Mouse (Mus musculus): ENCODE data around the gene Smtnl2. TPM values are rescaled to one million over a fixed set of nuclear protein-coding genes. Genes with fewer than 3 reads are reported as not detected.

Smtnl2 gene
- total and polyA plus RNA-seq, 3 experiments, result 2.4 to 5.6 (median 2.5) TPM

GRCm38 (mm10) chr11:72401068-72401467 is 10.4 kb downstream of the Smtnl2 start:
- DNase-seq, result no peak

- DNase-seq, result no peak
These were observed 13.5 kb downstream of the Smtnl2 start for GRCm38 (mm10) chr11:72397811-72398525.

- peak; percentile 57 for DNase-seq
These were observed 14.4 kb downstream of the Smtnl2 start for GRCm38 (mm10) chr11:72397072-72397471.

GRCm38 (mm10) chr11:72396621-72397020 is 14.9 kb downstream of the Smtnl2 start:
- DNase-seq, result peak; percentile 42

- no peak for DNase-seq
These were observed 15.9 kb downstream of the Smtnl2 start for GRCm38 (mm10) chr11:72395652-72396051.

GRCm38 (mm10) chr11:72394694-72395093 is 16.8 kb downstream of the Smtnl2 start:
- DNase-seq, result no peak

- peak; percentile 78 for DNase-seq
These were observed 17.8 kb downstream of the Smtnl2 start for GRCm38 (mm10) chr11:72393669-72394068.

- DNase-seq, result no peak
These were observed 18.3 kb downstream of the Smtnl2 start for GRCm38 (mm10) chr11:72393243-72393642.

GRCm38 (mm10) chr11:72391181-72391580 is 20.3 kb downstream of the Smtnl2 start:
- DNase-seq, result no peak

- DNase-seq, result no peak
These were observed 21.9 kb downstream of the Smtnl2 start for GRCm38 (mm10) chr11:72389407-72390142.

- no peak for DNase-seq
These were observed 23.4 kb downstream of the Smtnl2 start for GRCm38 (mm10) chr11:72388113-72388529.

GRCm38 (mm10) chr11:72379351-72379750 is 32.2 kb downstream of the Smtnl2 start:
- DNase-seq, result no peak

- DNase-seq, result no peak
These were observed 33.3 kb downstream of the Smtnl2 start for GRCm38 (mm10) chr11:72378222-72378621.

- no peak for DNase-seq
These were observed 35.0 kb downstream of the Smtnl2 start for GRCm38 (mm10) chr11:72376562-72376961.

- DNase-seq, result no peak
These were observed 41.4 kb downstream of the Smtnl2 start for GRCm38 (mm10) chr11:72369904-72370672.

- no peak for DNase-seq
These were observed 43.4 kb downstream of the Smtnl2 start for GRCm38 (mm10) chr11:72367934-72368674.

GRCm38 (mm10) chr11:72366126-72366525 is 45.4 kb downstream of the Smtnl2 start:
- DNase-seq, result peak; percentile 77

GRCm38 (mm10) chr11:72364526-72364925 is 47.0 kb downstream of the Smtnl2 start:
- no peak for DNase-seq

- DNase-seq, result peak; percentile 59
These were observed 47.8 kb downstream of the Smtnl2 start for GRCm38 (mm10) chr11:72363523-72364240.

GRCm38 (mm10) chr11:72362347-72362741 is 49.2 kb downstream of the Smtnl2 start, which contains the start of gene Tekt1:
Gene Tekt1, minus strand, starts transcription at chr11:72362442.
- no peak for DNase-seq
